Mouse (Mus musculus): Measurements from ENCODE around the gene Rfx8. TPM values are rescaled to one million over a fixed set of nuclear protein-coding genes. Genes with fewer than 3 reads are reported as not detected.
A peak's percentile ranks its signal among the peaks of the same experiment; 100 is the strongest.

Gene Rfx8
- total and polyA plus RNA-seq, 2 experiments from 2014 or later = 0.10 to 0.39 TPM

- peaks cover 5% of the 10 kb centered on the region for H3K4me1 ChIP-seq (ENCODE audit: insufficient read depth, low read length)
- H3K27ac ChIP-seq = no peak overlapping the region
- no peaks in the 10 kb centered on the region for H3K36me3 ChIP-seq (ENCODE audit: insufficient read depth, low read length)
- H3K4me2 ChIP-seq (ENCODE audit: low read depth, low read length) = no peak overlapping the region
- 62% methylated on average over 1 of the region's 1 CpGs for WGBS
- H3K4me3 ChIP-seq (ENCODE audit: low read length) = no peak overlapping the region
- H3K27me3 ChIP-seq (ENCODE audit: insufficient read depth, low read length) = no peaks in the 10 kb centered on the region
- no peak overlapping the region for H3K9ac ChIP-seq (replicated peaks; ENCODE audit: low read length)
- ATAC-seq = no peak
- DNase-seq (ENCODE audit: low spot score) = no peak
- TF ChIP-seq CTCF (IDR thresholded peaks at IDR 0.05; ENCODE audit: low read depth) = no peak
- peaks cover 3% of the 10 kb centered on the region; the same call in 1 of the 2 replicates for H3K9me3 ChIP-seq (ENCODE audit: low read length)
Measured at GRCm38 (mm10) chr1:39644333-39644732, 76.5 kb downstream of the Rfx8 start.

- WGBS = 88% methylated on average over 7 of the region's 7 CpGs
- peak; percentile 23 for TF ChIP-seq CTCF (IDR thresholded peaks at IDR 0.05; ENCODE audit: low read depth)
Measured at GRCm38 (mm10) chr1:39641667-39642066, 79.1 kb downstream of the Rfx8 start.

GRCm38 (mm10) chr1:39637139-39637538, 83.7 kb downstream of the Rfx8 start:
- Histone ChIP-seq H3K9me3 (ENCODE audit: low read length) (peaks cover 3% of the 10 kb centered on the region; the same call in 1 of the 2 replicates), H3K27me3 (ENCODE audit: insufficient read depth, low read length) (no peaks in the 10 kb centered on the region), H3K4me1 (ENCODE audit: insufficient read depth, low read length) (no peaks in the 10 kb centered on the region), H3K9ac (replicated peaks; ENCODE audit: low read length) (no peak overlapping the region), H3K4me2 (ENCODE audit: low read depth, low read length) (no peak overlapping the region), H3K4me3 (ENCODE audit: low read length) (no peak overlapping the region), H3K36me3 (ENCODE audit: insufficient read depth, low read length) (no peaks in the 10 kb centered on the region), H3K27ac (no peak overlapping the region)
- DNase-seq (ENCODE audit: low spot score) (no peak), ATAC-seq (no peak)
- TF ChIP-seq CTCF (IDR thresholded peaks at IDR 0.05; ENCODE audit: low read depth) = no peak
- 61% methylated on average over 8 of the region's 8 CpGs for WGBS

More at GRCm38 (mm10) chr1:39641667-39642066, 79.1 kb downstream of the Rfx8 start:
- Histone ChIP-seq H3K4me2 (ENCODE audit: low read depth, low read length) (no peak overlapping the region), H3K36me3 (ENCODE audit: insufficient read depth, low read length) (no peaks in the 10 kb centered on the region), H3K9ac (replicated peaks; ENCODE audit: low read length) (no peak overlapping the region), H3K27ac (no peak overlapping the region), H3K27me3 (ENCODE audit: insufficient read depth, low read length) (no peaks in the 10 kb centered on the region), H3K4me1 (ENCODE audit: insufficient read depth, low read length) (peaks cover 5% of the 10 kb centered on the region), H3K4me3 (ENCODE audit: low read length) (no peak overlapping the region), H3K9me3 (ENCODE audit: low read length) (peaks cover 3% of the 10 kb centered on the region; the same call in 1 of the 2 replicates)
- DNase-seq (ENCODE audit: low spot score) = no peak
- ATAC-seq = no peak

GRCm38 (mm10) chr1:39636660-39637059, 84.1 kb downstream of the Rfx8 start:
- Histone ChIP-seq H3K36me3 (ENCODE audit: insufficient read depth, low read length) (no peaks in the 10 kb centered on the region), H3K9me3 (ENCODE audit: low read length) (peaks cover 1% of the 10 kb centered on the region; the same call in 1 of the 2 replicates), H3K9ac (replicated peaks; ENCODE audit: low read length) (no peak overlapping the region), H3K27ac (no peak overlapping the region), H3K4me1 (ENCODE audit: insufficient read depth, low read length) (no peaks in the 10 kb centered on the region), H3K27me3 (ENCODE audit: insufficient read depth, low read length) (no peaks in the 10 kb centered on the region), H3K4me3 (ENCODE audit: low read length) (no peak overlapping the region), H3K4me2 (ENCODE audit: low read depth, low read length) (no peak overlapping the region)
- DNase-seq (ENCODE audit: low spot score) = no peak
- no peak for TF ChIP-seq CTCF (IDR thresholded peaks at IDR 0.05; ENCODE audit: low read depth)
- WGBS = 9% methylated on average over 5 of the region's 5 CpGs
- peak; percentile 72; the same call in 1 of the 2 replicates for ATAC-seq

- Histone ChIP-seq H3K9me3 (ENCODE audit: low read length) (no peaks in the 10 kb centered on the region), H3K4me2 (ENCODE audit: low read depth, low read length) (no peak overlapping the region), H3K9ac (replicated peaks; ENCODE audit: low read length) (no peak overlapping the region), H3K36me3 (ENCODE audit: insufficient read depth, low read length) (no peaks in the 10 kb centered on the region), H3K27ac (no peak overlapping the region), H3K27me3 (ENCODE audit: insufficient read depth, low read length) (no peaks in the 10 kb centered on the region), H3K4me1 (ENCODE audit: insufficient read depth, low read length) (no peaks in the 10 kb centered on the region), H3K4me3 (ENCODE audit: low read length) (no peak overlapping the region)
- DNase-seq (ENCODE audit: low spot score) (no peak), ATAC-seq (no peak)
- WGBS = 25% methylated on average over 5 of the region's 5 CpGs
- TF ChIP-seq CTCF (IDR thresholded peaks at IDR 0.05; ENCODE audit: low read depth) = no peak
Measured at GRCm38 (mm10) chr1:39636196-39636595, 84.6 kb downstream of the Rfx8 start.

GRCm38 (mm10) chr1:39628606-39629005, 92.2 kb downstream of the Rfx8 start:
- H3K9ac ChIP-seq (replicated peaks; ENCODE audit: low read length) = no peak overlapping the region
- H3K4me2 ChIP-seq (ENCODE audit: low read depth, low read length) = no peak overlapping the region
- H3K27ac ChIP-seq = no peak overlapping the region
- no peak overlapping the region for H3K4me3 ChIP-seq (ENCODE audit: low read length)
- DNase-seq (ENCODE audit: low spot score) (no peak), ATAC-seq (no peak)
- no peaks in the 10 kb centered on the region for H3K9me3 ChIP-seq (ENCODE audit: low read length)
- WGBS = 86% methylated on average over 9 of the region's 9 CpGs
- no peaks in the 10 kb centered on the region for H3K4me1 ChIP-seq (ENCODE audit: insufficient read depth, low read length)
- no peaks in the 10 kb centered on the region for H3K27me3 ChIP-seq (ENCODE audit: insufficient read depth, low read length)
- no peaks in the 10 kb centered on the region for H3K36me3 ChIP-seq (ENCODE audit: insufficient read depth, low read length)
- TF ChIP-seq CTCF (IDR thresholded peaks at IDR 0.05; ENCODE audit: low read depth) = no peak

- H3K27ac ChIP-seq = no peak overlapping the region
- H3K4me1 ChIP-seq (ENCODE audit: insufficient read depth, low read length) = no peaks in the 10 kb centered on the region
- DNase-seq (ENCODE audit: low spot score) (no peak), ATAC-seq (no peak)
- no peak for TF ChIP-seq CTCF (IDR thresholded peaks at IDR 0.05; ENCODE audit: low read depth)
- H3K4me2 ChIP-seq (ENCODE audit: low read depth, low read length) = no peak overlapping the region
- no peaks in the 10 kb centered on the region for H3K27me3 ChIP-seq (ENCODE audit: insufficient read depth, low read length)
- H3K36me3 ChIP-seq (ENCODE audit: insufficient read depth, low read length) = no peaks in the 10 kb centered on the region
- WGBS = 65% methylated on average over 3 of the region's 3 CpGs
- no peak overlapping the region for H3K4me3 ChIP-seq (ENCODE audit: low read length)
- H3K9ac ChIP-seq (replicated peaks; ENCODE audit: low read length) = no peak overlapping the region
- H3K9me3 ChIP-seq (ENCODE audit: low read length) = no peaks in the 10 kb centered on the region
Measured at GRCm38 (mm10) chr1:39625491-39625890, 95.3 kb downstream of the Rfx8 start.

Measured in hindbrain, postnatal 0 days (tissue).